Mouse (Mus musculus): Measurements from ENCODE around the gene Chga.

The Chga gene

GRCm38 (mm10) chr12:102554721-102555516 lies at the start of gene Chga:
Gene Chga, plus strand, starts transcription at chr12:102554969.
- DNase-seq (ENCODE audit: low read depth): peak; percentile 84

- no peak for DNase-seq (ENCODE audit: low read depth)
Observed at GRCm38 (mm10) chr12:102505131-102505713, 49.5 kb upstream of the Chga start.

GRCm38 (mm10) chr12:102505949-102506348 lies 48.8 kb upstream of the Chga start:
- DNase-seq (ENCODE audit: low read depth): no peak

GRCm38 (mm10) chr12:102511363-102511762 lies 43.4 kb upstream of the Chga start:
- no peak for DNase-seq (ENCODE audit: low read depth)

- no peak for DNase-seq (ENCODE audit: low read depth)
Observed at GRCm38 (mm10) chr12:102514151-102514550, 40.6 kb upstream of the Chga start.

- DNase-seq (ENCODE audit: low read depth): no peak
Observed at GRCm38 (mm10) chr12:102514751-102515150, 40.0 kb upstream of the Chga start.

- DNase-seq (ENCODE audit: low read depth): no peak
Observed at GRCm38 (mm10) chr12:102516151-102516550, 38.6 kb upstream of the Chga start.

GRCm38 (mm10) chr12:102517647-102518046 lies 37.1 kb upstream of the Chga start:
- no peak for DNase-seq (ENCODE audit: low read depth)

- no peak for DNase-seq (ENCODE audit: low read depth)
Observed at GRCm38 (mm10) chr12:102519929-102520720, 34.6 kb upstream of the Chga start.

GRCm38 (mm10) chr12:102521777-102522319 lies 32.9 kb upstream of the Chga start:
- DNase-seq (ENCODE audit: low read depth): no peak

GRCm38 (mm10) chr12:102524216-102524615 lies 30.6 kb upstream of the Chga start:
- no peak for DNase-seq (ENCODE audit: low read depth)

- DNase-seq (ENCODE audit: low read depth): no peak
Observed at GRCm38 (mm10) chr12:102524760-102525159, 30.0 kb upstream of the Chga start.

- DNase-seq (ENCODE audit: low read depth): no peak
Observed at GRCm38 (mm10) chr12:102527989-102528388, 26.8 kb upstream of the Chga start.

GRCm38 (mm10) chr12:102535796-102536195 lies 19.0 kb upstream of the Chga start:
- no peak for DNase-seq (ENCODE audit: low read depth)

- no peak for DNase-seq (ENCODE audit: low read depth)
Observed at GRCm38 (mm10) chr12:102540278-102540677, 14.5 kb upstream of the Chga start.

GRCm38 (mm10) chr12:102541168-102541567 lies 13.6 kb upstream of the Chga start:
- DNase-seq (ENCODE audit: low read depth): no peak

GRCm38 (mm10) chr12:102545122-102545521 lies 9.6 kb upstream of the Chga start:
- no peak for DNase-seq (ENCODE audit: low read depth)

GRCm38 (mm10) chr12:102550529-102550928 lies 4.2 kb upstream of the Chga start:
- peak; percentile 90 for DNase-seq (ENCODE audit: low read depth)

GRCm38 (mm10) chr12:102551186-102551585 lies 3.6 kb upstream of the Chga start:
- no peak for DNase-seq (ENCODE audit: low read depth)

- no peak for DNase-seq (ENCODE audit: low read depth)
Observed at GRCm38 (mm10) chr12:102552001-102552400, 2.8 kb upstream of the Chga start.

- no peak for DNase-seq (ENCODE audit: low read depth)
Observed at GRCm38 (mm10) chr12:102553705-102554275, 979 bp upstream of the Chga start.

GRCm38 (mm10) chr12:102555850-102556249 lies 1.1 kb downstream of the Chga start:
- no peak for DNase-seq (ENCODE audit: low read depth)
